Mouse (Mus musculus) adrenal gland (tissue): ENCODE results near the gene Hcfc1r1.

ENCODE experiments used
- intact Hi-C: fragments of 180-260 bp; cut with DNase I; formaldehyde crosslinking; loops from one replicate; pipeline ENCODE4 v1.15.1; 2025

The Hcfc1r1 gene

GRCm38 (mm10) chr17:23706212-23706611 lies 32.8 kb downstream of the Hcfc1r1 start:
- intact Hi-C loops = no loop called here

GRCm38 (mm10) chr17:23717003-23717402 lies 43.6 kb downstream of the Hcfc1r1 start:
- intact Hi-C loops = no loop called here

- intact Hi-C loops = no loop called here
Observed at GRCm38 (mm10) chr17:23719455-23719854, 46.1 kb downstream of the Hcfc1r1 start.

- intact Hi-C loops = no loop called here
Observed at GRCm38 (mm10) chr17:23721886-23722285, 48.5 kb downstream of the Hcfc1r1 start.

GRCm38 (mm10) chr17:23722376-23723125 lies 49.2 kb downstream of the Hcfc1r1 start, which contains the start of gene 1520401A03Rik:
Gene 1520401A03Rik, minus strand, starts transcription at chr17:23722783.
- intact Hi-C loops = no loop called here
